Mouse (Mus musculus) limb, embryonic 11.5 days (tissue): Measurements from ENCODE around the gene C1qtnf4. TPM values are rescaled to one million over a fixed set of nuclear protein-coding genes. Genes with fewer than 3 reads are reported as not detected.

ENCODE experiments used
- ATAC-seq: fragments of 200-750 bp; cut with Nextera tagmentation; 2 replicates; pipeline ENCODE4 v1.8.0; 2017; ENCODE audit warnings: low read depth; ENCODE audit not compliant: insufficient number of reproducible peaks, low FRiP score, low TSS enrichment
- DNase-seq: peaks from one replicate; pipeline ENCODE4 v3.0.0-alpha.2; 2015; ENCODE audit warnings: low spot score
- H3K27ac ChIP-seq: fragments of 300-500 bp; sonication (generic); replicated peaks from 2 replicates; pipeline ENCODE4 v1.5.1; 2014; ENCODE audit warnings: low read depth, mild to moderate bottlenecking, low read length
- H3K27me3 ChIP-seq: fragments of 300-500 bp; sonication (generic); 2 replicates; pipeline ENCODE4 v1.6.1; 2014; ENCODE audit warnings: mild to moderate bottlenecking, low read length, mixed read lengths; ENCODE audit not compliant: control insufficient read depth, insufficient read depth
- H3K36me3 ChIP-seq: fragments of 300-500 bp; sonication (generic); 2 replicates; pipeline ENCODE4 v1.6.1; 2014; ENCODE audit warnings: mild to moderate bottlenecking, low read length, moderate library complexity, mixed read lengths; ENCODE audit not compliant: control insufficient read depth, insufficient read depth
- H3K4me1 ChIP-seq: fragments of 300-500 bp; sonication (generic); 2 replicates; pipeline ENCODE4 v1.6.1; 2014; ENCODE audit warnings: low read length, mixed read lengths; ENCODE audit not compliant: control insufficient read depth, insufficient read depth
- H3K4me2 ChIP-seq: fragments of 300-500 bp; sonication (generic); 2 replicates; pipeline ENCODE4 v1.6.1; 2014; ENCODE audit warnings: low read depth, mild to moderate bottlenecking, moderate library complexity; ENCODE audit not compliant: severe bottlenecking
- H3K4me3 ChIP-seq: fragments of 300-500 bp; sonication (generic); 2 replicates; pipeline ENCODE4 v1.5.1; 2014; ENCODE audit warnings: low read depth, low read length
- H3K9ac ChIP-seq: fragments of 300-500 bp; sonication (generic); 2 replicates; pipeline ENCODE4 v1.6.1; 2014; ENCODE audit warnings: mild to moderate bottlenecking, low read length
- H3K9me3 ChIP-seq: fragments of 300-500 bp; sonication (generic); 2 replicates; pipeline ENCODE4 v1.6.1; 2016; ENCODE audit warnings: low read length; ENCODE audit not compliant: control insufficient read depth
- WGBS: fragments of 180-500 bp; shearing (Covaris S2); extraction: QIAGEN DNeasy Blood & Tissue Kit; methylation state at CpG from one replicate; pipeline ENCODE4 v1.1.7; 2014; 5-methylcytosine and 5-hydroxymethylcytosine counted together
- polyA plus RNA-seq: library from polyadenylated mRNA; unstranded; fragments of >200 nt; fragmentation: Nextera tagmentation; extraction: Ambion mirVana; gene quantifications from 2 replicates; pipeline ENCODE4 v1.2.1, GENCODE M21; 2014

Gene C1qtnf4
- polyA plus RNA-seq, 1 experiment from 2014 or later = 10.2 TPM

- H3K27ac ChIP-seq = no peak overlapping the region; the same call in 1 of the 2 replicates
- H3K9ac ChIP-seq = peak overlapping the region; percentile 81
- WGBS = 2% methylated on average over 13 of the region's 13 CpGs
- no peaks in the 10 kb centered on the region for H3K27me3 ChIP-seq
- ATAC-seq (no peak), DNase-seq (no peak)
- peak overlapping the region; percentile 57 for H3K4me2 ChIP-seq
- H3K36me3 ChIP-seq = peaks cover 2% of the 10 kb centered on the region; the same call in 1 of the 2 replicates
- H3K9me3 ChIP-seq = no peaks in the 10 kb centered on the region
- H3K4me3 ChIP-seq = peak overlapping the region; percentile 86
- H3K4me1 ChIP-seq = no peaks in the 10 kb centered on the region
These were observed 38.0 kb upstream of the C1qtnf4 start for GRCm38 (mm10) chr2:90847681-90848050.

DNA sequence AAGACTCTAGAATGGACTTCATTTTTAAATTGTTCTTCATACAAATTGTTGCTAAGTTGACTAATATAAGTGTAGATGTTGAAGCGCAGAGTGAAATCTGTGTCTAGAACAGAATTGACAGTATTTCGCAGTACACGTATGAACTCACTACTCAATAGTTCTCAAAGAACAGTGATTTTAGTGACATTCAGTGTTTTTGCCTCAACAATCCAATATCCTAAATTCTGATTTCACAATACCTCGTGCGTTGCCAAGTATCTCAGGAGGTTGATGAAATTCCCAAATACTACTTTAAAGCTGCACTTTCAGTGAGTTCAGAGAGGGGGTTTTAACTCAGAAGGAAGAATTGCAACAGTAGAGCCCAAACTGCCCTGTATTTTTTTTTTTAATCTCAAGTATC is 37.3 kb upstream of the C1qtnf4 start:
- Histone ChIP-seq H3K27ac (no peak overlapping the region), H3K4me3 (peak overlapping the region; percentile 86), H3K36me3 (peaks cover 6% of the 10 kb centered on the region; the same call in 1 of the 2 replicates), H3K9me3 (no peaks in the 10 kb centered on the region), H3K9ac (no peak overlapping the region), H3K27me3 (no peaks in the 10 kb centered on the region), H3K4me2 (peak overlapping the region; percentile 57), H3K4me1 (no peaks in the 10 kb centered on the region)
- no peak for ATAC-seq
- 92% methylated on average over 5 of the region's 5 CpGs for WGBS
- no peak for DNase-seq

- 97% methylated on average over 1 of the region's 1 CpGs for WGBS
- no peak overlapping the region for H3K4me3 ChIP-seq
- no peaks in the 10 kb centered on the region for H3K27me3 ChIP-seq
- no peak overlapping the region for H3K4me2 ChIP-seq
- DNase-seq = no peak
- H3K9me3 ChIP-seq = no peaks in the 10 kb centered on the region
- ATAC-seq = no peak
- H3K4me1 ChIP-seq = no peaks in the 10 kb centered on the region
- H3K9ac ChIP-seq = no peak overlapping the region
- H3K36me3 ChIP-seq = peaks cover 10% of the 10 kb centered on the region; the same call in 1 of the 2 replicates
- H3K27ac ChIP-seq = no peak overlapping the region
These were observed 35.3 kb upstream of the C1qtnf4 start for GRCm38 (mm10) chr2:90850401-90850800.

DNA sequence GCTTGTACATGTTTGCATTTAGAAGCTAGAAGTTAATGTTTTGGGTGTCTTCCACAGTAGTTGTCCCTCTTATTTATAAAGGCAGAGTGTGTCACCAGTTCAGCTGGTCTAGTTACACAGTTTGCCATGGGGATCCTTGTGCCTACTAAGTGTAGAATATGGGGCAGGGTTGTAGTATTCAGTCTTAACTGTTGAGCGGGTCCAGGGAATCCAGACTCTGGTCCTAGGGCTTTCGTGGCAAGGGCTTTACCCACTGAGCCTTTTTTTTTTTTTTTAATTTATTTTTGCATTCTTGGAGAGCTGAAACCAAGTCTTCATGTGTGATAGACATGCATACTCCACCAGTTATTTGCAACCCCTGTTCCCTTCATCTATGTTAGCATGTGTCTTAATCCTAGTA is 24.2 kb upstream of the C1qtnf4 start:
- Histone ChIP-seq H3K4me3 (no peak overlapping the region), H3K4me2 (no peak overlapping the region), H3K4me1 (no peaks in the 10 kb centered on the region), H3K9ac (no peak overlapping the region), H3K9me3 (no peaks in the 10 kb centered on the region), H3K27ac (no peak overlapping the region), H3K36me3 (no peaks in the 10 kb centered on the region; the same call in 1 of the 2 replicates), H3K27me3 (no peaks in the 10 kb centered on the region)
- DNase-seq (no peak), ATAC-seq (no peak)
- 98% methylated on average over 2 of the region's 2 CpGs for WGBS

- H3K9me3 ChIP-seq = no peaks in the 10 kb centered on the region
- no peak overlapping the region for H3K9ac ChIP-seq
- H3K4me3 ChIP-seq = no peak overlapping the region
- no peak overlapping the region for H3K27ac ChIP-seq
- DNase-seq (no peak), ATAC-seq (no peak)
- peaks cover 3% of the 10 kb centered on the region for H3K36me3 ChIP-seq
- no peak overlapping the region for H3K4me2 ChIP-seq
- no peaks in the 10 kb centered on the region for H3K4me1 ChIP-seq
- H3K27me3 ChIP-seq = no peaks in the 10 kb centered on the region
These were observed 21.5 kb upstream of the C1qtnf4 start for GRCm38 (mm10) chr2:90864184-90864583.

- WGBS = 42% methylated on average over 3 of the region's 3 CpGs
- Histone ChIP-seq H3K4me1 (no peaks in the 10 kb centered on the region), H3K4me2 (no peak overlapping the region), H3K36me3 (peaks cover 3% of the 10 kb centered on the region), H3K27me3 (no peaks in the 10 kb centered on the region), H3K27ac (no peak overlapping the region), H3K4me3 (no peak overlapping the region), H3K9ac (no peak overlapping the region), H3K9me3 (no peaks in the 10 kb centered on the region)
- ATAC-seq (peak; percentile 76), DNase-seq (peak; percentile 87)
These were observed 19.1 kb upstream of the C1qtnf4 start for GRCm38 (mm10) chr2:90866524-90866923.

- no peak for DNase-seq
- H3K4me3 ChIP-seq = no peak overlapping the region
- 53% methylated on average over 4 of the region's 4 CpGs for WGBS
These were observed 15.5 kb upstream of the C1qtnf4 start for GRCm38 (mm10) chr2:90870136-90870601.

DNA sequence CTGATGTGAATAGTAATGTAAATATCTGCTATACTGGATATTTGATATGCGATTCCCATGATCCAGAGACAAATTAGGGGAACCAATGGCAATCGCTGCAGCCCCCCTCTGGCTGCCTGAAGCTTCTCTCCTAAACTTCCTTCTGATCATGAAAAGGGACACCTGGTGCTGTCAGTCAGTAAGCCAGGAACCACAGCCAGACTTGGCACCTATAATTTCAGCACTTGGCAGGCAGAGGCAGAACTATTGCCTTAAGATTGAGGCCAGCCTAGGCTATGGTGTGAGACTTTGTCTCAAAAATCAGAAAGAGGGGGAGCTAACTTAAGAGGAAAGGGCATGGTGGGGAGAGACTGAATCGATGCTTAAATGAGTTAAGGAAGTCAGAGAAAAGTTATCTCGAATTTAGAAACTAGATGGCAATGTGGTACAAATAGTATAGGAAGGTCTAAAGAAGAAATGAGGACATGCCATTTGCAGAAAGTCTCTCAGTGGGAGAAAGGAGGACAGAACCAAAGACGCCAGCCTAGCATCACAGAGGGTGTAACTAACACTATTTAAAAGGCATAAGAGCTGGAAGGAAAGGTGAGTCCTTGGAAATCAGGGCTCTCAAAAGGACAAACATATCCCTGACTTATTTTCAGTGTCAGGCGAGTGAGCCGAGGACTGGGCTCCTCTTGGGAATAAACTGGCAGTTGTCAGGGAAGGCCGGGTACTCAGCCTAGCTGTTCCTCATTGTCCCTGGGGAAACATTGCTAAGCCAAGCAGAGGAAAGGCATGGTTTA is 14.3 kb upstream of the C1qtnf4 start:
- 75% methylated on average over 8 of the region's 8 CpGs for WGBS
- Histone ChIP-seq H3K27ac (no peak overlapping the region), H3K27me3 (no peaks in the 10 kb centered on the region), H3K4me3 (no peak overlapping the region), H3K9ac (no peak overlapping the region), H3K36me3 (peaks cover 3% of the 10 kb centered on the region; the same call in 1 of the 2 replicates), H3K4me1 (no peaks in the 10 kb centered on the region), H3K4me2 (no peak overlapping the region), H3K9me3 (no peaks in the 10 kb centered on the region)
- ATAC-seq (no peak), DNase-seq (no peak)

More at GRCm38 (mm10) chr2:90870136-90870601, 15.5 kb upstream of the C1qtnf4 start:
- no peak overlapping the region for H3K27ac ChIP-seq
- no peak overlapping the region for H3K9ac ChIP-seq
- H3K9me3 ChIP-seq = no peaks in the 10 kb centered on the region
- peaks cover 3% of the 10 kb centered on the region; the same call in 1 of the 2 replicates for H3K36me3 ChIP-seq
- no peaks in the 10 kb centered on the region for H3K27me3 ChIP-seq
- no peaks in the 10 kb centered on the region for H3K4me1 ChIP-seq
- ATAC-seq = no peak
- no peak overlapping the region for H3K4me2 ChIP-seq
